Mouse (Mus musculus) G1E (cell line): ENCODE results near the gene Gabpb2. TPM values are rescaled to one million over a fixed set of nuclear protein-coding genes. Genes with fewer than 3 reads are reported as not detected.

Source experiments
- ATAC-seq: 2 replicates; pipeline ENCODE4 v1.8.0; 2016; ENCODE audit warnings: mild to moderate bottlenecking; ENCODE audit not compliant: insufficient number of reproducible peaks, poor library complexity, low FRiP score, severe bottlenecking; ENCODE audit errors: extremely low read depth
- DNase-seq: peaks from one replicate; pipeline ENCODE4 v3.0.0; 2012; ENCODE audit warnings: low spot score
- H3K27me3 ChIP-seq: 2 replicates; pipeline ENCODE4 v1.6.1; 2012; ENCODE audit warnings: mild to moderate bottlenecking, low read length, inconsistent platforms; ENCODE audit not compliant: insufficient read depth
- H3K36me3 ChIP-seq: replicated peaks from 2 replicates; pipeline ENCODE3; 2012; ENCODE audit warnings: mild to moderate bottlenecking, inconsistent platforms
- H3K4me1 ChIP-seq: 2 replicates; pipeline ENCODE4 v1.6.1; 2012; ENCODE audit warnings: low read depth, low read length, inconsistent platforms, mixed read lengths; ENCODE audit not compliant: insufficient read depth
- H3K4me3 ChIP-seq: 2 replicates; pipeline ENCODE4 v1.5.1; 2012; ENCODE audit warnings: low read depth, mild to moderate bottlenecking, inconsistent platforms, low read length, moderate library complexity, mixed read lengths
- H3K9me3 ChIP-seq: replicated peaks from 2 replicates; pipeline ENCODE4 v1.6.1; 2012; ENCODE audit warnings: inconsistent platforms
- CTCF ChIP-seq: IDR thresholded peaks from 2 replicates; pipeline ENCODE4 v1.5.1; 2012; ENCODE audit warnings: low read depth, low read length, inconsistent platforms, mixed read lengths
- GATA1 ChIP-seq: IDR thresholded peaks from 2 replicates; pipeline ENCODE4 v1.6.1; 2012; ENCODE audit warnings: borderline replicate concordance, low read length, inconsistent platforms, mixed read lengths
- GATA2 ChIP-seq: IDR thresholded peaks from 2 replicates; pipeline ENCODE4 v1.6.1; 2012; ENCODE audit warnings: low read depth, low read length, inconsistent platforms, borderline replicate concordance
- POLR2AphosphoS5 ChIP-seq: IDR thresholded peaks from 2 replicates; pipeline ENCODE4 v1.6.1; 2012; ENCODE audit warnings: low read depth, low read length, inconsistent platforms; ENCODE audit not compliant: insufficient replicate concordance
- TAL1 ChIP-seq: conservative IDR thresholded peaks from 2 replicates; pipeline ENCODE4 v1.6.1; 2012; ENCODE audit warnings: low read depth, low read length, inconsistent platforms, mixed read lengths
- polyA plus RNA-seq: library from polyadenylated mRNA; stranded (reverse); fragments of >175 nt; gene quantifications from 2 replicates; pipeline ENCODE4 v1.2.3, GENCODE M21; 2012
- total RNA-seq, 2 experiments: library from RNA; stranded (forward) in 1 of 2; stranded (reverse) in 1 of 2; fragments of 200-1000 nt in 1 of 2; fragments of >200 nt in 1 of 2; fragmentation: Nextera tagmentation in 1 of 2; gene quantifications; 2 replicates each; pipeline ENCODE4 v1.2.3; 2014 to 2017

The Gabpb2 gene
- total RNA-seq (2014; fragmentation: Nextera tagmentation) (62.8 and 72.3 TPM in 2 replicates), total RNA-seq (2017) (91.7 and 110 TPM in 2 replicates), polyA plus RNA-seq (3.9 and 6.2 TPM in 2 replicates)

DNA sequence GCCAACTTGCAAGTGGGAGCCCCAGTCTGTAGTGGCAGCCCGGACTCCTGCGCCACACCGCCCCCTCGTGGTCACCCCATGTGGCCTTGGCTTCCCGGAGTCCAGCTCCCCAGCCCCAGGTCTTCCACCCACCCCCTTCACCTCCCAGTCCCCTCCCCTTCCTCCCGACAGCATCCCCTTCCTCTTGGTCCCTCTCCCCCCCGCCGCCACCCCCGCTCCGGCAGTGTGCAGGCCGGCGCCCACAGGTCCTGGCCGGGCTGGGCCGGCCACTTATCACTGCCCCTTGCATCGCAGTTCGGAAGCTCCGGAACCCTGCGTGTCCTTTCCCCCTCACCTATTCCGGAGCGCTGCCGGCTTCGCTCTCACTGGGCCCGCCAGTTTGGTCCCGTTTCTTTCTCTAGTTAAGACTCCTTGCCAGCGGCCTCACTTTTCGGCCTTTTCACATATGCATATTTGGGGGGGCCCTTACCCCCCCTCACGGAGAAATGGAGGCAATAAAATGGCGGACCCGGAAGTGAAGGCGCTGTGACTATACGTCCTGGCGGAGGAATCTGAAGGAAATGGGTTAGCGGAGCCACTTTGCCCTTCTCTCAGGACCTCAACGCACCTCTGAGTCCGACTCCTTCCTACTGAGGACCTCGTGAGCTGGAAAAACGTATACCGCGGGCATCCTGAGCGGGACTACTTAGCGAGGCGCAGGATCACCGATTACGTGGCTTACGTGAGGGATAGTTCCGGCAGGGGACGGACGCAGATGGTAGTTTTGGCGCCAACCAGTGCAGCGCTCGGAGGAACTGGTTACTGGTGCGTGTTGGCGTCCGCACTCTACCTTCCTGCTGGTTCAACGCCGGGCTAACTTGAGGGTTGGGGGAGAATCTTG lies at the start of gene Gabpb2:
Gabpb2 (minus strand) TSS at position 662 of the 880 bp plus-strand sequence.
- Histone ChIP-seq H3K4me1 (peaks cover 46% of the 10 kb centered on the region), H3K4me3 (peak within 1 kb of the TSS; percentile 79), H3K27me3 (no peaks in the 10 kb centered on the region), H3K36me3 (peaks cover 67% of the 10 kb centered on the region), H3K9me3 (no peaks in the 10 kb centered on the region)
- TF ChIP-seq GATA1 (no peak), CTCF (peak; percentile 93), TAL1 (no peak), GATA2 (no peak), POLR2AphosphoS5 (peak; percentile 89)
- peak; percentile 79 for ATAC-seq
- DNase-seq, result peak; percentile 99

DNA sequence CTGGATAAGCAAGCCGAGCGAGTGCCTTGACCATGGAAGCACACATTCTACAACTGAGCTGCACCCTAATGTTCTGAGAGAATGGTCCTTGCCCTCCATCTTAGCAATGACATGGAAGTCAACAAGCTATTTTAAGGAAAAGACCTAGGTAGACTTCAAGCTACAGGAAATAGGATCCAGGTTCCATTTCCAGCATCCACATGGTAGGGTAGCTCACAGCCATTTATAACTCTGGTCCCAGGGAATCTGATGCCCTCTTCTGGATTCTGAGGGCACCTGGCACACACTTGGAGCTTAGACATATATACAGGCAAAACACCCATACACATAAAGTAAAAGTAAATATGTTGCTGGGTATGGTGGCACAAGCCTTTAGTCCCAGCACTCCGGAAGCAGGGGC lies 48.3 kb upstream of the Gabpb2 start:
- no peak for ATAC-seq
- no peak overlapping the region for H3K4me3 ChIP-seq
- no peak for DNase-seq
- peaks cover 3% of the 10 kb centered on the region; the same call in 1 of the 2 replicates for H3K4me1 ChIP-seq
- peaks cover 5% of the 10 kb centered on the region for H3K9me3 ChIP-seq
- TF ChIP-seq CTCF (no peak), TAL1 (no peak), GATA2 (no peak)
- peaks cover 85% of the 10 kb centered on the region for H3K36me3 ChIP-seq
- H3K27me3 ChIP-seq, result no peaks in the 10 kb centered on the region

DNA sequence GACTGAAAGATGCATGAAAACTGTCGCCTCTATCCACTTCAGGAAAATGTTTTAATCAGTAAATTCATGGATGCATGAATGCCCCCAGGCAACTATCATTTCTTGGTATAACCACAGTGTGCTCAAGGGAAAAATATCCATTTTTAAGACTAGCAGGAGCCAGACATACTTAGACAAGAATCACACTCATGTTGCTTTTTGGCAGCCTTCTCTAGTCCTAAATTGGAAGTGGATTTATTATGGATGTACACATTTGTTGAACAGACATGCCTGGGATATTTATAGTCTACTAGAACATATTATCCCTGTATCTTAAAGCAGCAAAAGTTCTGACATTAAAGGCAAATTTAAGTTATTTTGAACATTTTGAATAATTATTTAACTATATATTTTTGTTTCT lies 47.0 kb upstream of the Gabpb2 start:
- Histone ChIP-seq H3K9me3 (peaks cover 5% of the 10 kb centered on the region), H3K27me3 (no peaks in the 10 kb centered on the region), H3K4me3 (no peak overlapping the region), H3K36me3 (peaks cover 84% of the 10 kb centered on the region), H3K4me1 (peaks cover 3% of the 10 kb centered on the region; the same call in 1 of the 2 replicates)
- ATAC-seq (no peak), DNase-seq (no peak)
- TF ChIP-seq CTCF (no peak), TAL1 (no peak)

DNA sequence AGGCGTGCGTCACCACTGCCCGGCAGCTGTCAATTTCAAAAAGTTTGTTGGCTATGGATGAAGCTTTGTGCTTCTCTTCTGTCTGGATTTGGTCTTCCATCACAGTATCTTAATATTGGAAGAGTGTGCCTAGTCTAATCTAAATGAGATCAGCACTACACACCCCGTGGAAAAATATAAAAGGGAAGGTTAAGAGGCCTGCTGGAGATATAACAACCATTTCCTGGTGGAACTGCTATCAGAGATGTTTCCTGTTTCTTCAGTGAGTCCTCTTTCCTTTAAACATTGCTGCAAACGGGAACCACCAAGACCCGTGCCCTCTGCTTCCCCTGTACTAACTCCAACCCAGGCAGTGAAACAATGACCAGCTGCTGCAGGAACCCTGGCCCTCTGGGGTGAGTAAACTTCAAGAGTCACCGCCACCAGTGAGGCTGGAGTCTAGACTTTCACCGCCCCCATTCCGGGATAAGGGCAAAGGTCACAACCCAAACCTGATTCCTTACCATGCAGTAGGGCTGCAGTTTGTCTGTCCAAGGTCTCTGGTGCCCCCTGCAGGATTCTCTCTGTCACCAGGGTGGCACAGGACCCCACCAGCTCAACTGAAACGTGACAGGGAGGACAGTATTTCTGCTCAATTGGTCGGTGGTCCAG lies 45.5 kb upstream of the Gabpb2 start:
- Histone ChIP-seq H3K27me3 (no peaks in the 10 kb centered on the region), H3K36me3 (peaks cover 82% of the 10 kb centered on the region), H3K4me3 (no peak overlapping the region), H3K4me1 (peaks cover 3% of the 10 kb centered on the region; the same call in 1 of the 2 replicates), H3K9me3 (peaks cover 5% of the 10 kb centered on the region)
- ATAC-seq (peak; percentile 40), DNase-seq (peak; percentile 58)
- TF ChIP-seq TAL1 (no peak), CTCF (peak; percentile 68)

DNA sequence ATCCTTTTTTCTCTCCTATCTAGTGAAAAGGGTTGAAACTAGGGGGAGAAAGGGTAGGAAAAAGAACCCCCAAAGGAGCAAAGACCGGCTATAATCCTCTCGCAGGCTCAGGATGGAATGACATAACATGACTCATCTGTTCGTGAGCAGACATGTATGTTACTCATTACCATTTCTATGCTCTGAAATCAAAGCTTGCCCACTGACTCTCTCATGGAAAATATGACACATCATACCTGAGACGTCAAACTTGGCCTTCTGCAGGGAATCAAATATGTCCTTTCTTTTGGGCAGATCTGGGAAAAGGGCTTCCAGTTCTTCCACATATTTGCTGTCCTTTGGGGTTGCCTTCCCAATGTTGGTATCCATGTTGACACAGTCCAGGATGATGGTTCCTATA lies 44.3 kb upstream of the Gabpb2 start:
- TF ChIP-seq CTCF (no peak), GATA2 (no peak), TAL1 (no peak), GATA1 (no peak), POLR2AphosphoS5 (no peak)
- Histone ChIP-seq H3K27me3 (no peaks in the 10 kb centered on the region), H3K36me3 (peaks cover 81% of the 10 kb centered on the region), H3K4me1 (peaks cover 3% of the 10 kb centered on the region; the same call in 1 of the 2 replicates), H3K9me3 (peaks cover 2% of the 10 kb centered on the region), H3K4me3 (no peak overlapping the region)
- ATAC-seq, result no peak
- no peak for DNase-seq

DNA sequence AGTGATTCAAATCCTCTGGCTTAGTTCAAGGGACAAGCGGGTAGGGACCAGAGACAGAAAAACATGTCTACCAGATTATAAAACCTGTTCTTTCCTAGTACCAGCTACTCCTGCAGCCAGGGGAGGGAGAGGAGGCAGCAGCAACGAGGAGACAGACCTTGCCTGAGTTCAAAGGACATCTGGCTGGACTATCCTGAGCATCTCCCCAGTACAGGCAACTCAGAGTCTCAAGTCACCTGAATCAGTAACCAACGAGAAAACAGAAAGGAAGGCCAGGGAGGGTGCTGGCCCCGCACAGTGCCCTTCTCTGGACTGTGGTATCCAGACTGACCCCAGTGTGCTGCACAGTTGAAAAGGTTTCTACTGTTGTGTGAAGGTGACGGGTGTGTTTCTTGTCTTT lies 39.2 kb upstream of the Gabpb2 start:
- ATAC-seq, result no peak
- Histone ChIP-seq H3K27me3 (no peaks in the 10 kb centered on the region), H3K4me1 (no peaks in the 10 kb centered on the region), H3K9me3 (no peaks in the 10 kb centered on the region), H3K4me3 (no peak overlapping the region), H3K36me3 (peaks cover 84% of the 10 kb centered on the region)
- TF ChIP-seq GATA2 (no peak), POLR2AphosphoS5 (no peak), TAL1 (no peak), GATA1 (no peak), CTCF (no peak)
- no peak for DNase-seq
